Mouse (Mus musculus): Measurements from ENCODE around the gene Fxyd1. TPM values are rescaled to one million over a fixed set of nuclear protein-coding genes. Genes with fewer than 3 reads are reported as not detected.

Gene Fxyd1
- total and polyA plus RNA-seq, 2 experiments from 2014 or later, result 7.0 to 20.4 TPM

DNA sequence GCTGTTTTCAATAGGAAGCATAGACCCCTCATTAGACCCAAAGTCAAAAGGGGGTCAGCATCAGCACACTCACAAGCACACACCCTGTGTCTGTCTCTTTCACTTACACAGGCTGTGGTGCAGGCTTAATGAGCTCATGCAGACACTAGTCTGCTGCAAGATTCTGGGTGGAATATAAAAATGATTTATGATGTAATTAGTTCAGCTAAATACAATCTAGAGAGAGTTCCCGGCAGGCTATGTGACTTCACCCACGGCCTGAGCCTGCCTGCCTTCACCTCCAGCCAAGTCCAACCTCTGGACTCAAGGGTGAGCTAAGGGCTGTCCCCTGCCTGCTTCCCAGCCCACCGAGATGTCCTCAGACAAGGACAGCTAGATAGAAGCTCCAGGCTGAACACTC, 48.1 kb downstream of the Fxyd1 start:
- DNase-seq (ENCODE audit: low spot score) (no peak), ATAC-seq (ENCODE audit: low FRiP score) (no peak)
- TF ChIP-seq CTCF (IDR thresholded peaks at IDR 0.05), result no peak
- no peak overlapping the region for H3K4me2 ChIP-seq (ENCODE audit: low read depth, low read length, poor library complexity, severe bottlenecking)
- no peak overlapping the region for H3K27ac ChIP-seq (ENCODE audit: low read depth, low read length)
- no peaks in the 10 kb centered on the region for H3K27me3 ChIP-seq (ENCODE audit: insufficient read depth, low read length)
- H3K36me3 ChIP-seq (ENCODE audit: insufficient read depth, low read length), result no peaks in the 10 kb centered on the region
- H3K4me3 ChIP-seq (ENCODE audit: low read depth, low read length), result no peak overlapping the region
- no peaks in the 10 kb centered on the region for H3K4me1 ChIP-seq (ENCODE audit: insufficient read depth, low read length)
- WGBS, result 84% methylated on average over 3 of the region's 3 CpGs
- no peak overlapping the region for H3K9ac ChIP-seq (replicated peaks; ENCODE audit: low read length, poor library complexity, severe bottlenecking)
- no peaks in the 10 kb centered on the region for H3K9me3 ChIP-seq (ENCODE audit: low read length)

DNA sequence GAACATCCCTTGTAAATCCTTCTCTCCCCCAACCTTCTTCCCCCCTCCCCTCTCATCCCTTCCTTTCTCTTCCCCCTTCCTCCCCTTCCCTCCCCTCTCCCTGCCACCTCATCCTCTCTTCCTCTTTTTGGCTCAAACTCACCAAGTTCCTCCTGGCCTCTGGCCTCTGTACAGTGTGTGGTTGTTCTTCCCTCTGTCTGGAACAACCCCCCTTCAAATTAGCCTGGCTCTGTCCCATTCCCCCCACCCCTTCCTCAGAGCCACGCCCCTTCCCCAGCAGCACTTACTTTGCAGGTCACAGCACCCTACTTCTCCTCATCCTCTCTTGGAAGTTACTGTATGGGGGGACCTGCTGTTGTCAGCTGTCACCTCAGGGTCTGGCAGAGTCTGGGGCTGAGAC, 48.8 kb downstream of the Fxyd1 start:
- no peak overlapping the region for H3K4me2 ChIP-seq (ENCODE audit: low read depth, low read length, poor library complexity, severe bottlenecking)
- H3K4me3 ChIP-seq (ENCODE audit: low read depth, low read length), result no peak overlapping the region
- H3K36me3 ChIP-seq (ENCODE audit: insufficient read depth, low read length), result no peaks in the 10 kb centered on the region
- ATAC-seq (ENCODE audit: low FRiP score) (no peak), DNase-seq (ENCODE audit: low spot score) (no peak)
- no peak for TF ChIP-seq CTCF (IDR thresholded peaks at IDR 0.05)
- no peaks in the 10 kb centered on the region for H3K9me3 ChIP-seq (ENCODE audit: low read length)
- H3K4me1 ChIP-seq (ENCODE audit: insufficient read depth, low read length), result no peaks in the 10 kb centered on the region
- H3K27ac ChIP-seq (ENCODE audit: low read depth, low read length), result no peak overlapping the region
- H3K27me3 ChIP-seq (ENCODE audit: insufficient read depth, low read length), result no peaks in the 10 kb centered on the region
- 50% methylated on average over 1 of the region's 1 CpGs for WGBS
- no peak overlapping the region for H3K9ac ChIP-seq (replicated peaks; ENCODE audit: low read length, poor library complexity, severe bottlenecking)

DNA sequence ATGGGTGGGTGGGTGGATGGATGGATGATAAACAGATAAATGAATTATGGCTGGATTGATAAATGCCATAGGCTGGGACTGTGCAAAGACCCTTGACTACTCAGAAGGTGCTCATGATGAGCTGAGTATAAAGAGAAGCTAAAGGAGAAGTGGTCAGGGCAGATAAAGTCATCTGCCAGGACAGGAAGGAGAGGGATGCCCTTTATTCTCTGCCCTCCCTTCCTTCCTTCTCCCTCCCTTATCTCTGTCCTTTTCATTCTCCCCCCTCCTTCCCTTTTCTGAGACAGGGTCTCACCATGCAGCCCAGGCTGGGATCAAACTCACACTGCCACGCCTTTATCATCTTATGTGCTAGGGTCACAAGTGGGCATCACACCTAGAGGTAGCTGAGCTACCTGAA, 49.2 kb downstream of the Fxyd1 start:
- DNase-seq (ENCODE audit: low spot score), result no peak
- H3K4me1 ChIP-seq (ENCODE audit: insufficient read depth, low read length), result no peaks in the 10 kb centered on the region
- H3K27me3 ChIP-seq (ENCODE audit: insufficient read depth, low read length), result no peaks in the 10 kb centered on the region
- H3K4me2 ChIP-seq (ENCODE audit: low read depth, low read length, poor library complexity, severe bottlenecking), result no peak overlapping the region
- WGBS, result 80% methylated on average over 1 of the region's 1 CpGs
- no peak overlapping the region for H3K9ac ChIP-seq (replicated peaks; ENCODE audit: low read length, poor library complexity, severe bottlenecking)
- ATAC-seq (ENCODE audit: low FRiP score), result no peak
- no peaks in the 10 kb centered on the region for H3K36me3 ChIP-seq (ENCODE audit: insufficient read depth, low read length)
- no peak overlapping the region for H3K27ac ChIP-seq (ENCODE audit: low read depth, low read length)
- no peak overlapping the region for H3K4me3 ChIP-seq (ENCODE audit: low read depth, low read length)
- no peaks in the 10 kb centered on the region for H3K9me3 ChIP-seq (ENCODE audit: low read length)
- no peak for TF ChIP-seq CTCF (IDR thresholded peaks at IDR 0.05)

DNA sequence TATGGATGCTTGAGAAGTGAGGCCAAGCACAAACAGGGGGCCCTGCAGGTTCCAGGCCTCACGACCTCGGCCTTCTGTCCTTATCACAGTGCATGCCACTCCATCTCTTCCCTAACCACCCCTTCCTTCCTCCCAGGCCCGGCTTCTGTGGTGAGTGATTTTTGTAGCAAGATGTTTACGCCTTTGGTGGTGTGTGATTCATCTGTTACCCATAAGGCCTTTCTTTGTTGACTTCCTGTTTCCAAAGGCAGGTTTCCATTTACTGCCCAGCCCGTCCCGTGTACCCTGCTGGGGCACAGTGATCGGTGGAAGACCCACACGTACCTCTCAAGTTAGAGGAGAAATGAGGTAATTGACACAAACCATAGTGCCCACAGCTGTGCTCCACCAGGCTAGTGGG, 54.3 kb downstream of the Fxyd1 start:
- H3K9ac ChIP-seq (replicated peaks; ENCODE audit: low read length, poor library complexity, severe bottlenecking), result no peak overlapping the region
- 83% methylated on average over 8 of the region's 8 CpGs for WGBS
- no peak for ATAC-seq (ENCODE audit: low FRiP score)
- no peaks in the 10 kb centered on the region for H3K27me3 ChIP-seq (ENCODE audit: insufficient read depth, low read length)
- H3K9me3 ChIP-seq (ENCODE audit: low read length), result no peaks in the 10 kb centered on the region
- no peak overlapping the region for H3K4me3 ChIP-seq (ENCODE audit: low read depth, low read length)
- H3K4me1 ChIP-seq (ENCODE audit: insufficient read depth, low read length), result no peaks in the 10 kb centered on the region
- H3K36me3 ChIP-seq (ENCODE audit: insufficient read depth, low read length), result no peaks in the 10 kb centered on the region
- H3K27ac ChIP-seq (ENCODE audit: low read depth, low read length), result no peak overlapping the region
- no peak overlapping the region for H3K4me2 ChIP-seq (ENCODE audit: low read depth, low read length, poor library complexity, severe bottlenecking)
- TF ChIP-seq CTCF (IDR thresholded peaks at IDR 0.05), result no peak
- no peak for DNase-seq (ENCODE audit: low spot score)

Small RNAs within 50 kb of the gene (microRNA-seq; reads per million reads assigned to microRNA genes)
- gene Mir7050 (ENCODE audit: borderline number of aligned reads), result not detected

Other genes starting within 250 kb of the Fxyd1 start
- not detected in 2 replicates for gene Ffar2, start 233.4 kb downstream of the Fxyd1 start, total RNA-seq (2014; rRNA removed)
- gene Ffar2, start 233.4 kb downstream of the Fxyd1 start, polyA plus RNA-seq (2015; fragmentation: Nextera tagmentation; extraction: Ambion mirVana), result 0.07 and 0.25 TPM in 2 replicates
- not detected in 2 replicates for gene Ffar3, start 201.0 kb downstream of the Fxyd1 start, total RNA-seq (2014; rRNA removed)
- gene Ffar3, start 201.0 kb downstream of the Fxyd1 start, polyA plus RNA-seq (2015; fragmentation: Nextera tagmentation; extraction: Ambion mirVana), result not detected in 2 replicates
- not detected in 2 replicates for gene Ffar1, start 195.6 kb downstream of the Fxyd1 start, total RNA-seq (2014; rRNA removed)
- gene Ffar1, start 195.6 kb downstream of the Fxyd1 start, polyA plus RNA-seq (2015; fragmentation: Nextera tagmentation; extraction: Ambion mirVana), result not detected in 2 replicates
- gene Cd22, start 176.9 kb downstream of the Fxyd1 start, total RNA-seq (2014; rRNA removed), result 0.24 and 0.71 TPM in 2 replicates
- gene Cd22, start 176.9 kb downstream of the Fxyd1 start, polyA plus RNA-seq (2015; fragmentation: Nextera tagmentation; extraction: Ambion mirVana), result 0.06 and 0.16 TPM in 2 replicates
- gene Mag, start 142.3 kb downstream of the Fxyd1 start, total RNA-seq (2014; rRNA removed), result 5.3 and 14.9 TPM in 2 replicates
- 5.7 and 6.9 TPM in 2 replicates for gene Mag, start 142.3 kb downstream of the Fxyd1 start, polyA plus RNA-seq (2015; fragmentation: Nextera tagmentation; extraction: Ambion mirVana)
- not detected in 2 replicates for gene Hamp2, start 132.5 kb downstream of the Fxyd1 start, total RNA-seq (2014; rRNA removed)
- not detected in 2 replicates for gene Hamp2, start 132.5 kb downstream of the Fxyd1 start, polyA plus RNA-seq (2015; fragmentation: Nextera tagmentation; extraction: Ambion mirVana)
- not detected in 2 replicates for gene Hamp, start 113.2 kb downstream of the Fxyd1 start, total RNA-seq (2014; rRNA removed)
- not detected in 2 replicates for gene Hamp, start 113.2 kb downstream of the Fxyd1 start, polyA plus RNA-seq (2015; fragmentation: Nextera tagmentation; extraction: Ambion mirVana)
- gene Usf2, start 100.4 kb downstream of the Fxyd1 start, total RNA-seq (2014; rRNA removed), result 95.3 and 102 TPM in 2 replicates
- gene Usf2, start 100.4 kb downstream of the Fxyd1 start, polyA plus RNA-seq (2015; fragmentation: Nextera tagmentation; extraction: Ambion mirVana), result 27.0 and 28.4 TPM in 2 replicates
- gene Lsr, start 83.7 kb downstream of the Fxyd1 start, total RNA-seq (2014; rRNA removed), result 29.7 and 30.3 TPM in 2 replicates
- 23.9 TPM in 2 replicates for gene Lsr, start 83.7 kb downstream of the Fxyd1 start, polyA plus RNA-seq (2015; fragmentation: Nextera tagmentation; extraction: Ambion mirVana)
- 0.88 TPM in 1 of 2 replicates, not detected in the other for gene Fam187b, start 83.4 kb downstream of the Fxyd1 start, total RNA-seq (2014; rRNA removed)
- gene Fam187b, start 83.4 kb downstream of the Fxyd1 start, polyA plus RNA-seq (2015; fragmentation: Nextera tagmentation; extraction: Ambion mirVana), result 0.85 and 0.91 TPM in 2 replicates
- 23.1 and 48.0 TPM in 2 replicates for gene Fxyd5, start 14.7 kb downstream of the Fxyd1 start, total RNA-seq (2014; rRNA removed)
- gene Fxyd5, start 14.7 kb downstream of the Fxyd1 start, polyA plus RNA-seq (2015; fragmentation: Nextera tagmentation; extraction: Ambion mirVana), result 31.9 and 32.9 TPM in 2 replicates
- 189 and 285 TPM in 2 replicates for gene Fxyd7, start 5.7 kb downstream of the Fxyd1 start, total RNA-seq (2014; rRNA removed)
- 455 and 516 TPM in 2 replicates for gene Fxyd7, start 5.7 kb downstream of the Fxyd1 start, polyA plus RNA-seq (2015; fragmentation: Nextera tagmentation; extraction: Ambion mirVana)
- gene Lgi4, start 2.1 kb upstream of the Fxyd1 start, total RNA-seq (2014; rRNA removed), result 1.2 and 1.3 TPM in 2 replicates
- 0.56 and 0.81 TPM in 2 replicates for gene Lgi4, start 2.1 kb upstream of the Fxyd1 start, polyA plus RNA-seq (2015; fragmentation: Nextera tagmentation; extraction: Ambion mirVana)
- 3.7 TPM in 1 of 2 replicates, not detected in the other for gene Fxyd3, start 19.5 kb upstream of the Fxyd1 start, total RNA-seq (2014; rRNA removed)
- gene Fxyd3, start 19.5 kb upstream of the Fxyd1 start, polyA plus RNA-seq (2015; fragmentation: Nextera tagmentation; extraction: Ambion mirVana), result 0.47 TPM in 1 of 2 replicates, not detected in the other
- 0.49 and 2.6 TPM in 2 replicates for gene Hpn, start 58.1 kb upstream of the Fxyd1 start, total RNA-seq (2014; rRNA removed)
- 0.62 TPM in 1 of 2 replicates, not detected in the other for gene Hpn, start 58.1 kb upstream of the Fxyd1 start, polyA plus RNA-seq (2015; fragmentation: Nextera tagmentation; extraction: Ambion mirVana)
- 45.0 and 57.5 TPM in 2 replicates for gene Scn1b, start 69.8 kb upstream of the Fxyd1 start, total RNA-seq (2014; rRNA removed)
- 32.3 and 35.8 TPM in 2 replicates for gene Scn1b, start 69.8 kb upstream of the Fxyd1 start, polyA plus RNA-seq (2015; fragmentation: Nextera tagmentation; extraction: Ambion mirVana)
- 253 and 270 TPM in 2 replicates for gene Gramd1a, start 98.7 kb upstream of the Fxyd1 start, total RNA-seq (2014; rRNA removed)
- 160 and 177 TPM in 2 replicates for gene Gramd1a, start 98.7 kb upstream of the Fxyd1 start, polyA plus RNA-seq (2015; fragmentation: Nextera tagmentation; extraction: Ambion mirVana)
- not detected in 2 replicates for gene Scgb2b2, start 233.3 kb upstream of the Fxyd1 start, total RNA-seq (2014; rRNA removed)
- not detected in 2 replicates for gene Scgb2b2, start 233.3 kb upstream of the Fxyd1 start, polyA plus RNA-seq (2015; fragmentation: Nextera tagmentation; extraction: Ambion mirVana)
- gene Scgb1b2, start 234.6 kb upstream of the Fxyd1 start, total RNA-seq (2014; rRNA removed), result not detected in 2 replicates
- gene Scgb1b2, start 234.6 kb upstream of the Fxyd1 start, polyA plus RNA-seq (2015; fragmentation: Nextera tagmentation; extraction: Ambion mirVana), result not detected in 2 replicates